Mouse (Mus musculus): ENCODE measurements around the gene Ube3a.

- TF ChIP-seq CHD2 (IDR thresholded peaks at IDR 0.05; ENCODE audit: low read depth, low read length): no peak
- TF ChIP-seq ZNF384 (IDR thresholded peaks at IDR 0.05; ENCODE audit: low read depth, low read length): no peak
Measured at GRCm38 (mm10) chr7:59221244-59221643, 7.3 kb upstream of the Ube3a start.
